Mouse (Mus musculus) forebrain, embryonic 15.5 days (tissue): ENCODE data around the gene Methig1. TPM values are rescaled to one million over a fixed set of nuclear protein-coding genes. Genes with fewer than 3 reads are reported as not detected.

Source experiments
- ATAC-seq: fragments of 200-750 bp; cut with Nextera tagmentation; replicated peaks from 2 replicates; pipeline ENCODE4 v1.8.0; 2017; ENCODE audit warnings: mild to moderate bottlenecking, moderate TSS enrichment, moderate library complexity
- H3K27ac ChIP-seq: fragments of 300-500 bp; sonication (generic); replicated peaks from 2 replicates; pipeline ENCODE4 v1.5.1; 2015; ENCODE audit warnings: mild to moderate bottlenecking, inconsistent platforms
- H3K27me3 ChIP-seq: fragments of 300-500 bp; sonication (generic); 2 replicates; pipeline ENCODE4 v1.6.1; 2015; ENCODE audit warnings: inconsistent platforms
- H3K36me3 ChIP-seq: fragments of 300-500 bp; sonication (generic); 2 replicates; pipeline ENCODE4 v1.6.1; 2015; ENCODE audit warnings: mild to moderate bottlenecking, inconsistent platforms
- H3K4me1 ChIP-seq: fragments of 300-500 bp; sonication (generic); 2 replicates; pipeline ENCODE4 v1.6.1; 2015; ENCODE audit warnings: inconsistent platforms
- H3K4me2 ChIP-seq: fragments of 300-500 bp; sonication (generic); replicated peaks from 2 replicates; pipeline ENCODE4 v1.6.1; 2015; ENCODE audit warnings: mild to moderate bottlenecking, inconsistent platforms
- H3K4me3 ChIP-seq: fragments of 300-500 bp; sonication (generic); 2 replicates; pipeline ENCODE4 v1.5.1; 2015; ENCODE audit warnings: mild to moderate bottlenecking, inconsistent platforms
- H3K9ac ChIP-seq: fragments of 300-500 bp; sonication (generic); replicated peaks from 2 replicates; pipeline ENCODE4 v1.6.1; 2015; ENCODE audit warnings: mild to moderate bottlenecking, inconsistent platforms
- H3K9me3 ChIP-seq: fragments of 300-500 bp; sonication (generic); 2 replicates; pipeline ENCODE4 v1.6.1; 2016; ENCODE audit warnings: inconsistent platforms
- WGBS: fragments of 180-500 bp; shearing (Covaris S2); methylation state at CpG from one replicate; pipeline ENCODE4 v1.1.7; 2015; ENCODE audit warnings: mixed read lengths; 5-methylcytosine and 5-hydroxymethylcytosine counted together
- polyA plus RNA-seq: library from polyadenylated mRNA; unstranded; fragments of >200 nt; fragmentation: Nextera tagmentation; extraction: Ambion mirVana; gene quantifications from 2 replicates; pipeline ENCODE4 v1.2.1, GENCODE M21; 2015

Methig1 gene
- polyA plus RNA-seq, 1 experiment from 2014 or later: not detected

DNA sequence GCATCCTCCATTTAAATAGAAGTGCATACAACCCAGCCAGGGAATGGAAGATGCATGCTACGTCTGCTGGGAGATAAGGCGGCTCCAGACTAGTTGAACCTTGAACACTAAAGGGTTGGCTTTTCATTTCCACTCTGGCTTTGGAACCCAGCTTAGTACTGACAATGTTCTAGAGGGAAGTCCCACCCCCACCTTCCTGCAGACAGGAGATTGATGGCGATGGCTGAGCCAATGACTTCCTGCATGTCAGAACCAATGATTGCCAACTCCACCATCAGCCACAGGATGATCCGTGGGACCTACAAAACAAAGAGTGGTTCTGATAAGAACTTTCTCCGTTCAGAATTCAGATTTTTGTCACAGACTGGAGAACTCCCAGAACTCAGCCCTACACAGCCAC, 53.1 kb downstream of the Methig1 start:
- no peak overlapping the region for H3K27ac ChIP-seq
- H3K4me2 ChIP-seq: no peak overlapping the region
- H3K4me1 ChIP-seq: no peaks in the 10 kb centered on the region
- no peaks in the 10 kb centered on the region for H3K9me3 ChIP-seq
- H3K4me3 ChIP-seq: no peak overlapping the region
- no peak overlapping the region for H3K9ac ChIP-seq
- no peaks in the 10 kb centered on the region for H3K27me3 ChIP-seq
- ATAC-seq: no peak
- H3K36me3 ChIP-seq: peaks cover 58% of the 10 kb centered on the region
- 93% methylated on average over 5 of the region's 5 CpGs for WGBS

DNA sequence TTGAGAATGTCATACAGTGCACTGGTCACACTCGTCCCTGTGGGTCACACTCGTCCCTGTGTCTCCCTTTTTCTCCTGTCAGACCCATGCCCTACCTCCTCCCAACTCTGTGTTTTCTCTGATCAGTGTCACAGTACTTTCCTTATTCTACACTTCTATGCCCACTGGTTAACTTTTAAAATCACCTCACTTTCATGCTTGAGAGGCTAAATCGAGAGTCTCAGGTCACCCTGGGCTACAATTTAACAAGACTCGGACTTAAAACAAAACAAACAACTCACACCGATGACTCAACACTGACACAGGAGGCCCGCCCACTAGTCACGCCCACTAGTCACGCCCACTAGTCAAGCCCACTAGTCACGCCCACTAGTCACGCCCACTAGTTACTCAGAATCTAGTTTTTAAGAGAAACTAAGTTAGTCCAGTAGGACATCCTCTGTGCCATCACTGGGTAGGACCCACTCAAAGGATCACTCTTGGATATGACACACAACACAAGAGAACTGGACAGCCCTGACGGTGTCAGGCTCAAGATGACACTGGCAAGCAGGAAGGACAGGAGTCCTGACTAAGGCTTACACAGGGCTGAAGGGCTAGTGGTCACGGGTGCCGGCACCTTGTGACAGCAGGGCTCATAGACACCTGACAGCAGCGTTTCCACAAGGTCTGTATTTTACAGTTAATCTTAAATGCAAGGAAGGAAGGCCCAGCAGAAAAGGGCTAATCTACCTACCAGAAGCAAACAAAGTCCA, 58.1 kb downstream of the Methig1 start:
- no peaks in the 10 kb centered on the region for H3K4me1 ChIP-seq
- H3K36me3 ChIP-seq: peaks cover 30% of the 10 kb centered on the region; the same call in 1 of the 2 replicates
- H3K4me3 ChIP-seq: no peak overlapping the region
- whole genome bisulfite sequencing: 67% methylated on average over 14 of the region's 14 CpGs
- H3K4me2 ChIP-seq: no peak overlapping the region
- no peaks in the 10 kb centered on the region for H3K9me3 ChIP-seq
- ATAC-seq: no peak
- H3K27me3 ChIP-seq: no peaks in the 10 kb centered on the region
- no peak overlapping the region for H3K27ac ChIP-seq
- H3K9ac ChIP-seq: no peak overlapping the region

DNA sequence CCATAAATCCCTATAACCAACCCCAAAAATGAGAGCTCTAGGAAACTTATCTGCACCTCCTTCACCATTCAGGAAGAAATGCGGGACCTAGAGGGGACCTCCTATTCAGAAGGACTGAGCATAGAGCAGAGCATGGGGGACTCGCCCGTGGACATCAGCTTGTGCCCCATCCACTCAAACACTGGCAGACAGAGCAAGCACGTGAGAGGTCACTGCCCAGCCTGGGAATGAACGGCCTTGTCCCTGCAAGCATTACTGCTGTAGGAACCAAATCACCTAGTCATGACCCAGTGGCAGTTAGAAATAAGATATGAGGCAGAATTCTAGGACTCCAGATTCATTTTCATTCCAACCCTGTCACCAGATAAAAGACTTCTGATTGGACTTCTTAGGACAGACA, 58.8 kb downstream of the Methig1 start:
- Histone ChIP-seq H3K27ac (no peak overlapping the region), H3K9ac (no peak overlapping the region), H3K9me3 (no peaks in the 10 kb centered on the region), H3K27me3 (no peaks in the 10 kb centered on the region), H3K4me2 (no peak overlapping the region), H3K36me3 (peaks cover 29% of the 10 kb centered on the region; the same call in 1 of the 2 replicates), H3K4me1 (no peaks in the 10 kb centered on the region), H3K4me3 (no peak overlapping the region)
- WGBS: 87% methylated on average over 5 of the region's 5 CpGs
- ATAC-seq: no peak

DNA sequence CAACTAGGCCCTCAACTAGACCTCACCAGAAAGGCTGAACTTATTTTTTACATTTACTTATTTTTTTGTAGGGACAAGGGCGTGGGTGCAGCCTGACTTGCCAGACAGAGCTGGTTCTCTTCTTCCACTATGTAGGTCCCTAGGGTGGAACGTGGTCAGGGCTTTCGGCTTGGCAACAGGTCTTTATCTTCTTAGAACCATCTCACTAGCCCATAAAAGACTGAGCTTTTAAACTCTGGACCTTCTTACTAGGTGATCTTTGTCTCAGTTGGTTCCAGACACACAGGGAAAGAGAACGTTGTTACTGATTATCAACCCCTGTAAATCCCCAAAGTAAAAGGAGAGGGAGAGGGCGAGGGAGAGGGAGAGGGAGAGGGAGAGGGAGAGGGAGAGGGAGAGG, 60.4 kb downstream of the Methig1 start:
- Histone ChIP-seq H3K36me3 (peaks cover 22% of the 10 kb centered on the region; the same call in 1 of the 2 replicates), H3K4me1 (no peaks in the 10 kb centered on the region), H3K9me3 (no peaks in the 10 kb centered on the region), H3K27me3 (no peaks in the 10 kb centered on the region), H3K4me3 (no peak overlapping the region), H3K4me2 (no peak overlapping the region), H3K9ac (no peak overlapping the region), H3K27ac (no peak overlapping the region)
- ATAC-seq: no peak
- 79% methylated on average over 4 of the region's 5 CpGs for WGBS

DNA sequence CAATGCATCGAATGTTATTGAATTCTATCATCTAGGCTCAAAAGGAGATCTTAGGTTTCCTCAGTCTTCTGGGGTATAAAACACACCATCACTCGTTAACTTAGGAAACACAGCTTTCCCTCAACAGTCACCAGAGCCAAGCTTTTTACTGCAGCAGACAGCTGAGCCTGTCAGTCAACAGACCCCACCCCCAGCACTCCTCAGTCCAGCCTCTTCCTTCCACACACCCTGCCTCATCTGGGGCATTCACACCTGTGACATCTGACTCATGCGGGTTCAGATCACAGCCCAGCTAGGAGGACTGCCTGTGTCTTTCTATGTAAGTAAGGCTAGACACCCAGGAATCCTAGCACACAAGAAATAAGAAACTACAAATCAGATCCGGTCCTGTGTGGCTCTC, 61.1 kb downstream of the Methig1 start:
- no peaks in the 10 kb centered on the region for H3K27me3 ChIP-seq
- 70% methylated on average over 4 of the region's 4 CpGs for WGBS
- H3K36me3 ChIP-seq: peaks cover 16% of the 10 kb centered on the region; the same call in 1 of the 2 replicates
- no peak overlapping the region for H3K4me3 ChIP-seq
- no peaks in the 10 kb centered on the region for H3K4me1 ChIP-seq
- ATAC-seq: no peak
- no peak overlapping the region for H3K9ac ChIP-seq
- no peak overlapping the region for H3K27ac ChIP-seq
- H3K9me3 ChIP-seq: no peaks in the 10 kb centered on the region
- H3K4me2 ChIP-seq: no peak overlapping the region

DNA sequence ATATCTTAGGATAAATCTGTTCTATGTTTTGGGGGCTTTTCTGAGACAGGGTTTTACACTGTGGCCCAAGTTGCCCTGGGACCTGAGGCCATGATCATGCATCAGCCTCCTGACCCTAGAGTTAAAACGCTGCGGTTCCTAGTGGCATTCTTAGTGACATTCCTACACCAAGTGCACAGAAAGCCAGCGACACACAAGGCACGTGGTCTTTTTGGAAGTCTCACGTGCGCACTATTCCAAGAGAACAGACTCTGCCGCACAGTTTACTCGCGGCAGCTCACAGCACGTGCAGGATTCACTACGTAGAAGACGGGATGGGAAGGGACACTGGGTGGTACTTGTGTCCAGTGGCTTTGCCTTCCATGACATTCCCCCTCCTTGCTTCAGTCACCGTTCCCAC, 62.0 kb downstream of the Methig1 start:
- no peak overlapping the region for H3K4me3 ChIP-seq
- H3K36me3 ChIP-seq: peaks cover 8% of the 10 kb centered on the region; the same call in 1 of the 2 replicates
- H3K9me3 ChIP-seq: no peaks in the 10 kb centered on the region
- 91% methylated on average over 13 of the region's 13 CpGs for WGBS
- no peaks in the 10 kb centered on the region for H3K27me3 ChIP-seq
- H3K27ac ChIP-seq: no peak overlapping the region
- H3K4me1 ChIP-seq: no peaks in the 10 kb centered on the region
- no peak overlapping the region for H3K4me2 ChIP-seq
- H3K9ac ChIP-seq: no peak overlapping the region
- no peak for ATAC-seq

DNA sequence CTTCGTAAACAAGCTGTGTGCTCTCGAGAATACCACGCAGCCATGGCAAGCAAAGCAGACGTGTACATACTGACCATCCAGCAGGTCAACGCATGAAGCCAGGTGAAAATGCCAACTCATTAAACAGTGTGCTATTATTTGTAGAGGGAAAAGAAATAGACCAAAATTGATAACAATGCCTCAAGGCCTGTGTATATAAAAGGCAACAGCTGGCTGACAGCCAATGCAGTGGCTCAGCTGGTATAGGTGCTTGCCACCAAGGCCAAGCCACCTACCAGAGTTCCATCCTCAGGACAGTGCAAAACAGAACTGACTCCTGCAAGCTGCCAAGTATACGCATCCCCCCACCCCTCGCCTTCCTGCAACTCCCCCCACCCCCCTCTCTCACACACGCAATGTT, 62.7 kb downstream of the Methig1 start:
- no peak overlapping the region for H3K27ac ChIP-seq
- no peak overlapping the region for H3K4me2 ChIP-seq
- H3K27me3 ChIP-seq: no peaks in the 10 kb centered on the region
- H3K9ac ChIP-seq: no peak overlapping the region
- 86% methylated on average over 8 of the region's 8 CpGs for WGBS
- no peaks in the 10 kb centered on the region for H3K9me3 ChIP-seq
- no peak overlapping the region for H3K4me3 ChIP-seq
- no peak for ATAC-seq
- peaks cover 2% of the 10 kb centered on the region; the same call in 1 of the 2 replicates for H3K36me3 ChIP-seq
- peaks cover 6% of the 10 kb centered on the region for H3K4me1 ChIP-seq

DNA sequence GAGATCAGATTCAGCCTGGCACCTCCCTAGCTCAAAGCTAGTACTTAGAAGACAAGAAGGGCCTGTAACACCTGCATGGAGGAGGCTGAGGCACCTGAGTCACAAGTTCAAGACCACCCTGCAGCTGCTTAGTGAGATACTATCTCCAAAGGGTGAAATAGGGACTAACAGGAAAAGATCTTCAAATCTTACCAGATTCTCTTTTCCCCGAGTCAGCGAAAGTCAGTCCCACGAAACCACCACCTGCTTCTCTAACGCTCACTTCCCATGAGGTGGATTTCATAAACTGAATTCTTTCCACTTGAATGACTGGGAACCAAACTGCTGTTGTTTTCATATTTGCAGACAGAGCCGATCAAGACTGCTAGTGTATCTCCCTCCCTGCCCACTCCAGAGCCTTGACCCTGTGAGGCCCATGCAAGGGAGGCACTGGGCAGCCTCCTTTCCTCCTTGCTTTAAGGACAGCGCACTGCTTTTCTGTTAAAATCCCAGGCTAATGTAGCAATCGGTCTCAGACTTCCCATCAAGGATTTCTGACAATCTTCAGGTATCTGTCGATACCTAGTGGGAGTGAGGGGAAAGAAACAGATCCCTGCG, 65.0 kb downstream of the Methig1 start:
- Histone ChIP-seq H3K27me3 (no peaks in the 10 kb centered on the region), H3K27ac (no peak overlapping the region), H3K4me1 (peaks cover 23% of the 10 kb centered on the region), H3K9me3 (no peaks in the 10 kb centered on the region), H3K4me2 (no peak overlapping the region), H3K4me3 (no peak overlapping the region), H3K36me3 (no peaks in the 10 kb centered on the region), H3K9ac (no peak overlapping the region)
- ATAC-seq: no peak
- 84% methylated on average over 9 of the region's 9 CpGs for WGBS

DNA sequence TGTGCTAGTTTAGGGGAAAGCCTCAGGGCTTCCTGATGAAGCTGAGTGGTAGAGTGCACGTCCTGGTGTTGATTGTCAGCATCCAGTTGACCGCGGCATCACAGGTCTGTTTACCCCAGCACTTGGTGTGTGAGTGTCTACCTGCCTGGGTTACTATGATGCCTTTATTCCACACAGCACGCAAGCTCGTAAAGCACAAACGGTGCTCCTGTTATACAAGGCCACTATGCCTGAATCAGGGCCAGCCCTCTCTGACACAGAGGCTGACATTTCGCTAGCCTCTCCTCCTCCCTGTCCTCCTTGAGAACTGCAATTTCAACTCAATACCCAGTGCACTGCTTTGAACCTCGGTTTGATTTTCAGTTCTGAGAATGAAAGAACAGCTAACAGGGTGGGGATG, 66.4 kb downstream of the Methig1 start:
- no peak for ATAC-seq
- WGBS: 78% methylated on average over 8 of the region's 8 CpGs
- H3K9me3 ChIP-seq: no peaks in the 10 kb centered on the region
- H3K36me3 ChIP-seq: no peaks in the 10 kb centered on the region
- no peak overlapping the region for H3K27ac ChIP-seq
- no peak overlapping the region for H3K4me3 ChIP-seq
- peaks cover 32% of the 10 kb centered on the region for H3K4me1 ChIP-seq
- H3K9ac ChIP-seq: no peak overlapping the region
- no peak overlapping the region for H3K4me2 ChIP-seq
- H3K27me3 ChIP-seq: peaks cover 5% of the 10 kb centered on the region; the same call in 1 of the 2 replicates

DNA sequence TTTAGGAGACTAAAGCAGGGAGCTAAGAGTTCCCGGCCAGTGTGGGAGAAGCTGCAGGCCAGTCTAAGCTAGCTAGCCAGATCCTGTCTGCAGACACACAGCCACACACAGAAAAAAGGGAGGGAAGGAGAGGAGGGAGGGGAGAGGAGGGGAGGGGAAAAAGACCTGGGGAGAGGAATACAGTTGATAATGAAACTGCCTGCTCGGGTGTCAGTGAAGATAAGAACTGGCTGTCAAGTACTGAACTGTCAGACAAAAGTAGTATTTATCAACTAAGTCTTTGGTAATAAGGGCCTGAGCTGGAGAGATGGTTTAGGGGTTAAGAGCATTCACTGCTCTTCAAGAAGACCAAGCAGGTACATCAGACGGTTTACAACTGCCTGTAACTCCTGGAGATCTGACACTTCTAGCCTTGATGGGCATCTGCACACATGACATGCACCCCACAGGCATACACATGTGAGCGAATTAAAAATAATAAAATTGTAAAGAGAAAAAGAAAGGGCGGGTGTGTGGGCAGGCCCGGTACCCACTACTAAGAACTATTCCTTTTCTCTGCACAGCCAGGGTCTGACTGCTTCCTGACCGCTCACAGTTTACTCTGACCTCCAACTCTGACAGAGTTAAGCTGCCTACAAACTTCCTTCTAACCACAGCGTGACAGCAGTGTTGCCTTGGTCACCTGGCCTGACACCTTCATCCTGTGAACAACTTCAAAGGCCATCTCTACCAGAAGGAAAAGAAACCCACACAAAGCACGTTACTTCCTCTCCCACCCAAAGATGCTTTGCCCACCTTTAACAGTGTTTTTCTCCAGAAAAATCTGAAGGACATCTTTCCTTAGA, 67.2 kb downstream of the Methig1 start:
- Histone ChIP-seq H3K36me3 (no peaks in the 10 kb centered on the region), H3K27ac (no peak overlapping the region), H3K9ac (no peak overlapping the region), H3K4me1 (peaks cover 32% of the 10 kb centered on the region), H3K4me3 (no peak overlapping the region), H3K4me2 (no peak overlapping the region), H3K9me3 (no peaks in the 10 kb centered on the region), H3K27me3 (peaks cover 13% of the 10 kb centered on the region; the same call in 1 of the 2 replicates)
- ATAC-seq: no peak
- WGBS: 71% methylated on average over 9 of the region's 9 CpGs

DNA sequence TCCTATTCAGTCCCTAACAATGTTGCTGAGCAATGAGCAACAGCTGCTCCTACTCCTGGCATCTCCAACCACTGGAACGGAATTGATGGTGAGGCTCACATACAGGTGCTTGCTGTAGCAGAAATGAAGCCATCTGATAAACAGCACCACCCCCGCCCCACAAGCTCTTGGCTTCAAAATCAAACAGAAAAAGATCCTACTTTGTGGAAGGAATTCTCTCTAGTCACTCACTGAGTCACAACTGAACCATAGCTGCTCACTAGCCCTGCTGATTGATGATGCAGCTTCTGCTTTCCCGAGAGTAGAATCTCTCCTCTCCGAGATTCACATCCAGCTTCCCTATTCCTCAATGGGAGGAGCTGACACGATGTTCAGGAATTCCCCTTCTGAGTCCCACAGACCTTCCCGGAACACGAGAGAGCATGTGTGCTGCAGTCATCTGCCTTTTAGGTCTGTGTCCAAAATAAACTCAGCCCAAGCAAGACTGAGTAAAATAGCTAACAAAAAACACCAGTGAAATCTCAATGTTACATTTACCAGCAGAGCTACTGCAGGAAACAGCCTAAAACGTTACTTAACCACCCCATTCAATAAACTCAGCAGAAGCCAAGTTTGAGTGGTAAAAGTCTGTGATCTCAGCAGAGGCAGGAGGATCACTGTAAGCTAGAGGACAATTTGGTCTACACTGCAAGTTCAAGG, 68.3 kb downstream of the Methig1 start:
- Histone ChIP-seq H3K4me3 (peak overlapping the region; percentile 77; the same call in 1 of the 2 replicates), H3K27me3 (peaks cover 19% of the 10 kb centered on the region; the same call in 1 of the 2 replicates), H3K4me1 (peaks cover 32% of the 10 kb centered on the region), H3K27ac (no peak overlapping the region), H3K36me3 (no peaks in the 10 kb centered on the region), H3K9ac (no peak overlapping the region), H3K4me2 (peak overlapping the region; percentile 91), H3K9me3 (no peaks in the 10 kb centered on the region)
- WGBS: 50% methylated on average over 8 of the region's 8 CpGs
- no peak for ATAC-seq
